Mouse (Mus musculus) liver, embryonic 15.5 days (tissue): ENCODE data around the gene Gpc6. TPM values are rescaled to one million over a fixed set of nuclear protein-coding genes. Genes with fewer than 3 reads are reported as not detected.

Experiments
- ATAC-seq: fragments of 200-750 bp; cut with Nextera tagmentation; 2 replicates; pipeline ENCODE4 v1.8.0; 2017; ENCODE audit warnings: moderate number of reproducible peaks, mild to moderate bottlenecking, moderate library complexity; ENCODE audit not compliant: insufficient read depth
- H3K27ac ChIP-seq: fragments of 300-500 bp; sonication (generic); replicated peaks from 2 replicates; pipeline ENCODE4 v1.5.1; 2015; ENCODE audit warnings: mild to moderate bottlenecking, inconsistent platforms
- H3K27me3 ChIP-seq: fragments of 300-500 bp; sonication (generic); 2 replicates; pipeline ENCODE4 v1.6.1; 2015; ENCODE audit warnings: mild to moderate bottlenecking, inconsistent platforms
- H3K36me3 ChIP-seq: fragments of 300-500 bp; sonication (generic); replicated peaks from 2 replicates; pipeline ENCODE4 v1.6.1; 2015; ENCODE audit warnings: moderate library complexity, mild to moderate bottlenecking, inconsistent platforms
- H3K4me1 ChIP-seq: fragments of 300-500 bp; sonication (generic); replicated peaks from 2 replicates; pipeline ENCODE4 v1.6.1; 2015; ENCODE audit warnings: inconsistent platforms
- H3K4me2 ChIP-seq: fragments of 300-500 bp; sonication (generic); 2 replicates; pipeline ENCODE4 v1.6.1; 2015; ENCODE audit warnings: moderate library complexity, mild to moderate bottlenecking, inconsistent platforms
- H3K4me3 ChIP-seq: fragments of 300-500 bp; sonication (generic); replicated peaks from 2 replicates; pipeline ENCODE4 v1.5.1; 2015; ENCODE audit warnings: mild to moderate bottlenecking, inconsistent platforms
- H3K9ac ChIP-seq: fragments of 300-500 bp; sonication (generic); 2 replicates; pipeline ENCODE4 v1.6.1; 2015; ENCODE audit warnings: moderate library complexity, mild to moderate bottlenecking, inconsistent platforms
- H3K9me3 ChIP-seq: fragments of 300-500 bp; sonication (generic); replicated peaks from 2 replicates; pipeline ENCODE4 v1.6.1; 2016; ENCODE audit warnings: inconsistent platforms
- WGBS: fragments of 180-500 bp; shearing (Covaris S2); methylation state at CpG from one replicate; pipeline ENCODE4 v1.1.7; 2015; ENCODE audit warnings: mixed read lengths; ENCODE audit not compliant: insufficient replicate concordance; 5-methylcytosine and 5-hydroxymethylcytosine counted together
- polyA plus RNA-seq: library from polyadenylated mRNA; unstranded; fragments of >200 nt; fragmentation: Nextera tagmentation; extraction: Ambion mirVana; gene quantifications from 2 replicates; pipeline ENCODE4 v1.2.1, GENCODE M21; 2015

Gene Gpc6
- polyA plus RNA-seq, 1 experiment from 2014 or later, result 3.4 TPM

- no peak overlapping the region for H3K4me2 ChIP-seq
- H3K36me3 ChIP-seq, result no peaks in the 10 kb centered on the region
- no peaks in the 10 kb centered on the region for H3K9me3 ChIP-seq
- H3K27ac ChIP-seq, result no peak overlapping the region
- ATAC-seq, result no peak
- no peaks in the 10 kb centered on the region for H3K27me3 ChIP-seq
- H3K4me1 ChIP-seq, result no peaks in the 10 kb centered on the region
- H3K4me3 ChIP-seq, result no peak overlapping the region
- 58% methylated on average over 5 of the region's 5 CpGs for WGBS
- H3K9ac ChIP-seq, result no peak overlapping the region
Measured at GRCm38 (mm10) chr14:117068179-117068578, 143.1 kb downstream of the Gpc6 start.

GRCm38 (mm10) chr14:117070470-117071085 is 145.5 kb downstream of the Gpc6 start:
- H3K27me3 ChIP-seq, result no peaks in the 10 kb centered on the region
- no peak overlapping the region for H3K4me3 ChIP-seq
- H3K9ac ChIP-seq, result no peak overlapping the region
- no peak overlapping the region for H3K27ac ChIP-seq
- WGBS, result 53% methylated on average over 4 of the region's 4 CpGs
- no peak overlapping the region for H3K4me2 ChIP-seq
- no peaks in the 10 kb centered on the region for H3K36me3 ChIP-seq
- H3K4me1 ChIP-seq, result no peaks in the 10 kb centered on the region
- ATAC-seq, result no peak
- H3K9me3 ChIP-seq, result no peaks in the 10 kb centered on the region

GRCm38 (mm10) chr14:117093586-117093985 is 168.5 kb downstream of the Gpc6 start:
- Histone ChIP-seq H3K4me1 (no peaks in the 10 kb centered on the region), H3K9ac (no peak overlapping the region), H3K4me3 (no peak overlapping the region), H3K27ac (no peak overlapping the region), H3K4me2 (no peak overlapping the region), H3K36me3 (no peaks in the 10 kb centered on the region), H3K9me3 (no peaks in the 10 kb centered on the region), H3K27me3 (no peaks in the 10 kb centered on the region)
- ATAC-seq, result no peak
- 67% methylated on average over 4 of the region's 4 CpGs for WGBS

- Histone ChIP-seq H3K27me3 (no peaks in the 10 kb centered on the region), H3K4me1 (no peaks in the 10 kb centered on the region), H3K4me2 (no peak overlapping the region), H3K36me3 (no peaks in the 10 kb centered on the region), H3K4me3 (no peak overlapping the region), H3K27ac (no peak overlapping the region), H3K9me3 (no peaks in the 10 kb centered on the region), H3K9ac (no peak overlapping the region)
- WGBS, result 65% methylated on average over 4 of the region's 4 CpGs
- ATAC-seq, result no peak
Measured at GRCm38 (mm10) chr14:117106900-117107299, 181.8 kb downstream of the Gpc6 start.

- no peaks in the 10 kb centered on the region for H3K4me1 ChIP-seq
- no peaks in the 10 kb centered on the region for H3K9me3 ChIP-seq
- H3K4me2 ChIP-seq, result no peak overlapping the region
- H3K27me3 ChIP-seq, result no peaks in the 10 kb centered on the region
- no peak overlapping the region for H3K27ac ChIP-seq
- H3K4me3 ChIP-seq, result no peak overlapping the region
- no peak for ATAC-seq
- H3K36me3 ChIP-seq, result no peaks in the 10 kb centered on the region
- 68% methylated on average over 3 of the region's 3 CpGs for WGBS
- H3K9ac ChIP-seq, result no peak overlapping the region
Measured at GRCm38 (mm10) chr14:117113153-117113552, 188.0 kb downstream of the Gpc6 start.

- Histone ChIP-seq H3K4me3 (no peak overlapping the region), H3K4me1 (no peaks in the 10 kb centered on the region), H3K9me3 (no peaks in the 10 kb centered on the region), H3K9ac (no peak overlapping the region), H3K27me3 (no peaks in the 10 kb centered on the region), H3K36me3 (no peaks in the 10 kb centered on the region), H3K27ac (no peak overlapping the region), H3K4me2 (no peak overlapping the region)
- no peak for ATAC-seq
- 48% methylated on average over 1 of the region's 1 CpGs for whole genome bisulfite sequencing
Measured at GRCm38 (mm10) chr14:117122036-117122435, 196.9 kb downstream of the Gpc6 start.

- Histone ChIP-seq H3K27me3 (no peaks in the 10 kb centered on the region), H3K27ac (no peak overlapping the region), H3K9me3 (no peaks in the 10 kb centered on the region), H3K4me2 (no peak overlapping the region), H3K36me3 (no peaks in the 10 kb centered on the region), H3K9ac (no peak overlapping the region), H3K4me3 (no peak overlapping the region), H3K4me1 (no peaks in the 10 kb centered on the region)
- 15% methylated on average over 1 of the region's 1 CpGs for WGBS
- ATAC-seq, result no peak
Measured at GRCm38 (mm10) chr14:117130334-117130733, 205.2 kb downstream of the Gpc6 start.

GRCm38 (mm10) chr14:117131324-117131723 is 206.2 kb downstream of the Gpc6 start:
- no peaks in the 10 kb centered on the region for H3K9me3 ChIP-seq
- H3K27me3 ChIP-seq, result no peaks in the 10 kb centered on the region
- H3K4me3 ChIP-seq, result no peak overlapping the region
- H3K9ac ChIP-seq, result no peak overlapping the region
- no peaks in the 10 kb centered on the region for H3K36me3 ChIP-seq
- no peaks in the 10 kb centered on the region for H3K4me1 ChIP-seq
- no peak overlapping the region for H3K4me2 ChIP-seq
- no peak for ATAC-seq
- no peak overlapping the region for H3K27ac ChIP-seq
- WGBS, result 83% methylated on average over 1 of the region's 1 CpGs

- Histone ChIP-seq H3K9ac (no peak overlapping the region), H3K4me1 (no peaks in the 10 kb centered on the region), H3K36me3 (no peaks in the 10 kb centered on the region), H3K27me3 (no peaks in the 10 kb centered on the region), H3K27ac (no peak overlapping the region), H3K9me3 (no peaks in the 10 kb centered on the region), H3K4me2 (no peak overlapping the region), H3K4me3 (no peak overlapping the region)
- no peak for ATAC-seq
- WGBS, result 69% methylated on average over 6 of the region's 6 CpGs
Measured at GRCm38 (mm10) chr14:117141077-117141848, 216.1 kb downstream of the Gpc6 start.

GRCm38 (mm10) chr14:117146089-117146488 is 221.0 kb downstream of the Gpc6 start:
- H3K27ac ChIP-seq, result no peak overlapping the region
- H3K27me3 ChIP-seq, result no peaks in the 10 kb centered on the region
- no peak for ATAC-seq
- H3K4me1 ChIP-seq, result no peaks in the 10 kb centered on the region
- H3K9ac ChIP-seq, result no peak overlapping the region
- no peak overlapping the region for H3K4me2 ChIP-seq
- no peaks in the 10 kb centered on the region for H3K9me3 ChIP-seq
- no peaks in the 10 kb centered on the region for H3K36me3 ChIP-seq
- no peak overlapping the region for H3K4me3 ChIP-seq
- 52% methylated on average over 4 of the region's 4 CpGs for WGBS

GRCm38 (mm10) chr14:117146665-117147064 is 221.6 kb downstream of the Gpc6 start:
- H3K4me1 ChIP-seq, result no peaks in the 10 kb centered on the region
- no peaks in the 10 kb centered on the region for H3K9me3 ChIP-seq
- ATAC-seq, result no peak

More at GRCm38 (mm10) chr14:117146665-117147064, 221.6 kb downstream of the Gpc6 start:
- no peak overlapping the region for H3K27ac ChIP-seq
- H3K27me3 ChIP-seq, result no peaks in the 10 kb centered on the region
- no peak overlapping the region for H3K4me2 ChIP-seq
- no peak overlapping the region for H3K4me3 ChIP-seq
- no peak overlapping the region for H3K9ac ChIP-seq
- no peaks in the 10 kb centered on the region for H3K36me3 ChIP-seq
- 53% methylated on average over 4 of the region's 4 CpGs for WGBS
